Mouse (Mus musculus): Measurements from ENCODE around the gene Kdm4a. TPM values are rescaled to one million over a fixed set of nuclear protein-coding genes. Genes with fewer than 3 reads are reported as not detected.

Gene Kdm4a
- polyA plus RNA-seq, 1 experiment from 2014 or later: 42.1 TPM

DNA sequence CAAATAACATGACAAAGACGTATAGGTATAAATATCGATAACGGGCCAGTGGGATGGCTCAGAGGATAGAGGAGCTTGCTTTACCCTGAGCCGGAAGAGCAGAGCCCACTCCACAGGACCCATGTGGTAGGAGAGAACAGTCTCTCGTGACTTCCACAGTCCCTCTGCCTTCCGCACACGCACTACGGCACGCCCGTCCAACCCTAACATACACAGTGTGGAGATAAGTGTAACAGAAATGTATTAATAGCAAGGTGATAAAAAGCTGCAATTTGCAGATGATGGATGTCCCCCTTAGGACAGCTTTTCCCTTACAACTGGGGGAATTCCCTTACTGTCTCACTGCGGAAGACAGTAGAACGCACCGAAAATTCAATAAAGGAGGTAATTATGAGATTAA, 70.2 kb downstream of the Kdm4a start:
- Histone ChIP-seq H3K9me3 (replicated peaks; ENCODE audit: control insufficient read depth, low read length, poor library complexity, severe bottlenecking) (no peaks in the 10 kb centered on the region), H3K27me3 (ENCODE audit: control insufficient read depth, insufficient read depth, low read depth, low read length) (no peaks in the 10 kb centered on the region), H3K4me2 (ENCODE audit: low read length) (no peak overlapping the region), H3K9ac (ENCODE audit: low read depth, low read length) (no peak overlapping the region), H3K4me1 (ENCODE audit: control insufficient read depth, insufficient read depth, low read length) (no peaks in the 10 kb centered on the region), H3K36me3 (ENCODE audit: control insufficient read depth, insufficient read depth, low read length) (no peaks in the 10 kb centered on the region), H3K27ac (ENCODE audit: low read length) (no peak overlapping the region), H3K4me3 (ENCODE audit: low read depth, low read length) (no peak overlapping the region)
- 93% methylated on average over 13 of the region's 13 CpGs for WGBS
- no peak for ATAC-seq

GRCm38 (mm10) chr4:118108779-118109178, 71.1 kb downstream of the Kdm4a start:
- Histone ChIP-seq H3K9ac (ENCODE audit: low read depth, low read length) (no peak overlapping the region), H3K4me2 (ENCODE audit: low read length) (no peak overlapping the region), H3K27ac (ENCODE audit: low read length) (no peak overlapping the region), H3K4me3 (ENCODE audit: low read depth, low read length) (no peak overlapping the region), H3K4me1 (ENCODE audit: control insufficient read depth, insufficient read depth, low read length) (no peaks in the 10 kb centered on the region), H3K9me3 (replicated peaks; ENCODE audit: control insufficient read depth, low read length, poor library complexity, severe bottlenecking) (no peaks in the 10 kb centered on the region), H3K27me3 (ENCODE audit: control insufficient read depth, insufficient read depth, low read depth, low read length) (no peaks in the 10 kb centered on the region), H3K36me3 (ENCODE audit: control insufficient read depth, insufficient read depth, low read length) (0 out of 2 replicates have a peak, but pooled peaks cover 2% of the 10 kb centered on the region)
- 73% methylated on average over 7 of the region's 7 CpGs for WGBS
- no peak for ATAC-seq

DNA sequence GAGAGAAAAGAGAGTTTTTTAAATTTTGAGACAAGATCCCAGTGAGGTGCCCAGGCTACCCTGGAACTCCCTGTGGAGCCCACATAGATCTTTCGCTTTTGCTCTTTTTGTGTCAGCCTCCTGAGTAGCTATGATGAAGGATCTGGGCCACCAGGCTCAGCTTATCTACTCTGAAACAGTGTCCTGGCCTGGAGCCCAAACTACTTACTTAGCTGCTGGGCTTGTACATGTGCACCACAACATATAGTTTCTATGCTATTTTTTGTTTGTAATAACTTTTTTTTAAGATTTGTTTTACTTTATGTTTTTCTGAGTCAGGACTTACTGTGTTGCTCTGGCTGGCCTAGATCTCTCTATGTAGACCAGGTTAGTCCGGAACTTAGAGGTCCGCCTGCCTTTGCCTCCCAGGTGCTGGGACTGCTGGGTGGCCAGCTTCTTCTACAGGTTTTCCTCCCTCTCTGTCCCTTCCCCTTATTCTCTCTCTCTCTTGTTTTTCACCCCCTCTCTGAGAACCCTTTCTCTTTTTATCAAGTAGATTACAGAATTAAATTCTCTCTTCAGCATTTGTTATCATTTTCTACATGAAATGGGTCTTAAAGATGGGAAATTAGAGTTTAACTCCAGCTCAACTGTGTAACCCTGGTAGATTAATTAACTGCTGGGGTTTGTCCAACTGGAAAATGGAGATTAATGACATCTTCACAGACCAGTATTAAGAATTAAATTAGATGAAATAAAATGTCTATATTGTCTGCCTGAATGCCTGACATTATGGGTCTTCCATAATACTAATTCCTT, 74.4 kb downstream of the Kdm4a start:
- H3K27me3 ChIP-seq (ENCODE audit: control insufficient read depth, insufficient read depth, low read depth, low read length): no peaks in the 10 kb centered on the region
- ATAC-seq: no peak
- no peaks in the 10 kb centered on the region for H3K9me3 ChIP-seq (replicated peaks; ENCODE audit: control insufficient read depth, low read length, poor library complexity, severe bottlenecking)
- H3K4me2 ChIP-seq (ENCODE audit: low read length): no peak overlapping the region
- no peak overlapping the region for H3K9ac ChIP-seq (ENCODE audit: low read depth, low read length)
- H3K4me1 ChIP-seq (ENCODE audit: control insufficient read depth, insufficient read depth, low read length): no peaks in the 10 kb centered on the region
- no peak overlapping the region for H3K27ac ChIP-seq (ENCODE audit: low read length)
- H3K4me3 ChIP-seq (ENCODE audit: low read depth, low read length): no peak overlapping the region
- H3K36me3 ChIP-seq (ENCODE audit: control insufficient read depth, insufficient read depth, low read length): 0 out of 2 replicates have a peak, but pooled peaks cover 2% of the 10 kb centered on the region
- WGBS: 90% methylated on average over 3 of the region's 3 CpGs

GRCm38 (mm10) chr4:118103280-118103830, 76.5 kb downstream of the Kdm4a start:
- WGBS: 91% methylated on average over 8 of the region's 8 CpGs
- Histone ChIP-seq H3K27ac (ENCODE audit: low read length) (no peak overlapping the region), H3K9ac (ENCODE audit: low read depth, low read length) (no peak overlapping the region), H3K4me3 (ENCODE audit: low read depth, low read length) (no peak overlapping the region), H3K9me3 (replicated peaks; ENCODE audit: control insufficient read depth, low read length, poor library complexity, severe bottlenecking) (no peaks in the 10 kb centered on the region), H3K36me3 (ENCODE audit: control insufficient read depth, insufficient read depth, low read length) (0 out of 2 replicates have a peak, but pooled peaks cover 2% of the 10 kb centered on the region), H3K4me1 (ENCODE audit: control insufficient read depth, insufficient read depth, low read length) (no peaks in the 10 kb centered on the region), H3K4me2 (ENCODE audit: low read length) (no peak overlapping the region), H3K27me3 (ENCODE audit: control insufficient read depth, insufficient read depth, low read depth, low read length) (no peaks in the 10 kb centered on the region)
- ATAC-seq: no peak

GRCm38 (mm10) chr4:118101497-118101896, 78.3 kb downstream of the Kdm4a start:
- 84% methylated on average over 6 of the region's 6 CpGs for WGBS
- Histone ChIP-seq H3K4me1 (ENCODE audit: control insufficient read depth, insufficient read depth, low read length) (no peaks in the 10 kb centered on the region), H3K36me3 (ENCODE audit: control insufficient read depth, insufficient read depth, low read length) (0 out of 2 replicates have a peak, but pooled peaks cover 2% of the 10 kb centered on the region), H3K27ac (ENCODE audit: low read length) (no peak overlapping the region), H3K9ac (ENCODE audit: low read depth, low read length) (no peak overlapping the region), H3K4me2 (ENCODE audit: low read length) (no peak overlapping the region), H3K27me3 (ENCODE audit: control insufficient read depth, insufficient read depth, low read depth, low read length) (no peaks in the 10 kb centered on the region), H3K9me3 (replicated peaks; ENCODE audit: control insufficient read depth, low read length, poor library complexity, severe bottlenecking) (no peaks in the 10 kb centered on the region), H3K4me3 (ENCODE audit: low read depth, low read length) (no peak overlapping the region)
- no peak for ATAC-seq

- H3K9ac ChIP-seq (ENCODE audit: low read depth, low read length): no peak overlapping the region
- WGBS: 87% methylated on average over 8 of the region's 8 CpGs
- H3K27me3 ChIP-seq (ENCODE audit: control insufficient read depth, insufficient read depth, low read depth, low read length): no peaks in the 10 kb centered on the region
- no peak overlapping the region for H3K4me2 ChIP-seq (ENCODE audit: low read length)
- H3K4me3 ChIP-seq (ENCODE audit: low read depth, low read length): no peak overlapping the region
- H3K9me3 ChIP-seq (replicated peaks; ENCODE audit: control insufficient read depth, low read length, poor library complexity, severe bottlenecking): no peaks in the 10 kb centered on the region
- ATAC-seq: no peak
- H3K4me1 ChIP-seq (ENCODE audit: control insufficient read depth, insufficient read depth, low read length): no peaks in the 10 kb centered on the region
- H3K36me3 ChIP-seq (ENCODE audit: control insufficient read depth, insufficient read depth, low read length): 0 out of 2 replicates have a peak, but pooled peaks cover 2% of the 10 kb centered on the region
- no peak overlapping the region for H3K27ac ChIP-seq (ENCODE audit: low read length)
These were observed 80.0 kb downstream of the Kdm4a start for GRCm38 (mm10) chr4:118099637-118100364.

- ATAC-seq: no peak
- H3K9ac ChIP-seq (ENCODE audit: low read depth, low read length): no peak overlapping the region
- H3K4me3 ChIP-seq (ENCODE audit: low read depth, low read length): no peak overlapping the region
- no peaks in the 10 kb centered on the region for H3K4me1 ChIP-seq (ENCODE audit: control insufficient read depth, insufficient read depth, low read length)
- no peak overlapping the region for H3K27ac ChIP-seq (ENCODE audit: low read length)
- WGBS: 91% methylated on average over 6 of the region's 6 CpGs
- H3K4me2 ChIP-seq (ENCODE audit: low read length): no peak overlapping the region
- no peaks in the 10 kb centered on the region for H3K36me3 ChIP-seq (ENCODE audit: control insufficient read depth, insufficient read depth, low read length)
- H3K9me3 ChIP-seq (replicated peaks; ENCODE audit: control insufficient read depth, low read length, poor library complexity, severe bottlenecking): no peaks in the 10 kb centered on the region
- H3K27me3 ChIP-seq (ENCODE audit: control insufficient read depth, insufficient read depth, low read depth, low read length): no peaks in the 10 kb centered on the region
These were observed 81.3 kb downstream of the Kdm4a start for GRCm38 (mm10) chr4:118098571-118098970.

- WGBS: 83% methylated on average over 6 of the region's 6 CpGs
- no peak overlapping the region for H3K4me3 ChIP-seq (ENCODE audit: low read depth, low read length)
- ATAC-seq: no peak
These were observed 83.8 kb downstream of the Kdm4a start for GRCm38 (mm10) chr4:118096069-118096468.

More at GRCm38 (mm10) chr4:118096069-118096468, 83.8 kb downstream of the Kdm4a start:
- Histone ChIP-seq H3K4me2 (ENCODE audit: low read length) (no peak overlapping the region), H3K9ac (ENCODE audit: low read depth, low read length) (no peak overlapping the region), H3K36me3 (ENCODE audit: control insufficient read depth, insufficient read depth, low read length) (no peaks in the 10 kb centered on the region), H3K4me1 (ENCODE audit: control insufficient read depth, insufficient read depth, low read length) (no peaks in the 10 kb centered on the region), H3K9me3 (replicated peaks; ENCODE audit: control insufficient read depth, low read length, poor library complexity, severe bottlenecking) (no peaks in the 10 kb centered on the region), H3K27ac (ENCODE audit: low read length) (no peak overlapping the region), H3K27me3 (ENCODE audit: control insufficient read depth, insufficient read depth, low read depth, low read length) (no peaks in the 10 kb centered on the region)

Data from midbrain, embryonic 16.5 days (tissue).